Mouse (Mus musculus) fibroblast of lung, adult 2 months (primary cell): ENCODE data around the gene 1700029P11Rik.
A peak's percentile ranks its signal among the peaks of the same experiment; 100 is the strongest.

Experiments used
- DNase-seq: peaks from one replicate; pipeline ENCODE4 v3.0.0-alpha.2; 2011; ENCODE audit warnings: low read depth

Gene 1700029P11Rik

GRCm38 (mm10) chr15:82014745-82015391, 34.5 kb downstream of the 1700029P11Rik start:
- no peak for DNase-seq

- DNase-seq, result no peak
Measured at GRCm38 (mm10) chr15:82015392-82016100, 35.2 kb downstream of the 1700029P11Rik start.

GRCm38 (mm10) chr15:82016101-82016808, 35.9 kb downstream of the 1700029P11Rik start:
- peak; percentile 96 for DNase-seq

GRCm38 (mm10) chr15:82016830-82017229, 36.5 kb downstream of the 1700029P11Rik start:
- no peak for DNase-seq

GRCm38 (mm10) chr15:82017461-82017860, 37.1 kb downstream of the 1700029P11Rik start:
- DNase-seq, result no peak

GRCm38 (mm10) chr15:82019288-82019687, 38.9 kb downstream of the 1700029P11Rik start:
- DNase-seq, result no peak

GRCm38 (mm10) chr15:82022535-82023088, 42.3 kb downstream of the 1700029P11Rik start:
- DNase-seq, result no peak

- no peak for DNase-seq
Measured at GRCm38 (mm10) chr15:82023965-82024635, 43.8 kb downstream of the 1700029P11Rik start.

- no peak for DNase-seq
Measured at GRCm38 (mm10) chr15:82027276-82027675, 46.9 kb downstream of the 1700029P11Rik start.

GRCm38 (mm10) chr15:82027726-82028125, 47.4 kb downstream of the 1700029P11Rik start:
- no peak for DNase-seq
